Mouse (Mus musculus): ENCODE results near the gene Nyap2. TPM values are rescaled to one million over a fixed set of nuclear protein-coding genes. Genes with fewer than 3 reads are reported as not detected.

Nyap2 gene
- polyA plus RNA-seq (2012; rRNA removed), result 0.03 and 0.06 TPM in 2 replicates

GRCm38 (mm10) chr1:81076831-81077664, at the start of gene Nyap2:
TSS of gene Nyap2 (plus strand) at chr1:81076950.
- 47% methylated on average over 16 of the region's 16 CpGs for WGBS
- Histone ChIP-seq H3K36me3 (ENCODE audit: control insufficient read depth, insufficient read depth, low read length) (no peaks in the 10 kb centered on the region), H3K4me1 (replicated peaks; ENCODE audit: control insufficient read depth, insufficient read depth, low read length) (no peaks in the 10 kb centered on the region), H3K4me3 (ENCODE audit: control insufficient read depth, insufficient read depth, low read length) (no peak within 1 kb of the TSS), H3K27me3 (ENCODE audit: control insufficient read depth, insufficient read depth, low read length) (no peaks in the 10 kb centered on the region), H3K27ac (ENCODE audit: control insufficient read depth, insufficient read depth, low read length) (no peak within 1 kb of the TSS)
- no peak for DNase-seq
- no peak for TF ChIP-seq CTCF (IDR thresholded peaks at IDR 0.05; ENCODE audit: borderline replicate concordance, control insufficient read depth, extremely low read depth, insufficient read depth, low read length, poor library complexity)
- no peak for TF ChIP-seq POLR2A (IDR thresholded peaks at IDR 0.05; ENCODE audit: control insufficient read depth, extremely low read depth, insufficient read depth, low read length, poor library complexity)

GRCm38 (mm10) chr1:81042907-81043868, 33.6 kb upstream of the Nyap2 start:
- no peak overlapping the region for H3K4me3 ChIP-seq (ENCODE audit: control insufficient read depth, insufficient read depth, low read length)
- no peak overlapping the region for H3K27ac ChIP-seq (ENCODE audit: control insufficient read depth, insufficient read depth, low read length)
- WGBS, result 77% methylated on average over 5 of the region's 5 CpGs
- no peaks in the 10 kb centered on the region for H3K4me1 ChIP-seq (replicated peaks; ENCODE audit: control insufficient read depth, insufficient read depth, low read length)
- H3K36me3 ChIP-seq (ENCODE audit: control insufficient read depth, insufficient read depth, low read length), result no peaks in the 10 kb centered on the region
- TF ChIP-seq POLR2A (IDR thresholded peaks at IDR 0.05; ENCODE audit: control insufficient read depth, extremely low read depth, insufficient read depth, low read length, poor library complexity) (no peak), CTCF (IDR thresholded peaks at IDR 0.05; ENCODE audit: borderline replicate concordance, control insufficient read depth, extremely low read depth, insufficient read depth, low read length, poor library complexity) (no peak)
- DNase-seq, result no peak
- H3K27me3 ChIP-seq (ENCODE audit: control insufficient read depth, insufficient read depth, low read length), result no peaks in the 10 kb centered on the region

GRCm38 (mm10) chr1:81058340-81058739, 18.4 kb upstream of the Nyap2 start:
- 91% methylated on average over 5 of the region's 5 CpGs for WGBS
- Histone ChIP-seq H3K4me3 (ENCODE audit: control insufficient read depth, insufficient read depth, low read length) (no peak overlapping the region), H3K27me3 (ENCODE audit: control insufficient read depth, insufficient read depth, low read length) (no peaks in the 10 kb centered on the region), H3K36me3 (ENCODE audit: control insufficient read depth, insufficient read depth, low read length) (no peaks in the 10 kb centered on the region), H3K4me1 (replicated peaks; ENCODE audit: control insufficient read depth, insufficient read depth, low read length) (no peaks in the 10 kb centered on the region), H3K27ac (ENCODE audit: control insufficient read depth, insufficient read depth, low read length) (no peak overlapping the region)
- TF ChIP-seq POLR2A (IDR thresholded peaks at IDR 0.05; ENCODE audit: control insufficient read depth, extremely low read depth, insufficient read depth, low read length, poor library complexity), result no peak
- TF ChIP-seq CTCF (IDR thresholded peaks at IDR 0.05; ENCODE audit: borderline replicate concordance, control insufficient read depth, extremely low read depth, insufficient read depth, low read length, poor library complexity), result no peak
- no peak for DNase-seq

- 40% methylated on average over 2 of the region's 2 CpGs for WGBS
- Histone ChIP-seq H3K27ac (ENCODE audit: control insufficient read depth, insufficient read depth, low read length) (no peak overlapping the region), H3K4me3 (ENCODE audit: control insufficient read depth, insufficient read depth, low read length) (no peak overlapping the region), H3K4me1 (replicated peaks; ENCODE audit: control insufficient read depth, insufficient read depth, low read length) (no peaks in the 10 kb centered on the region), H3K36me3 (ENCODE audit: control insufficient read depth, insufficient read depth, low read length) (no peaks in the 10 kb centered on the region), H3K27me3 (ENCODE audit: control insufficient read depth, insufficient read depth, low read length) (no peaks in the 10 kb centered on the region)
- no peak for DNase-seq
- TF ChIP-seq POLR2A (IDR thresholded peaks at IDR 0.05; ENCODE audit: control insufficient read depth, extremely low read depth, insufficient read depth, low read length, poor library complexity) (no peak), CTCF (IDR thresholded peaks at IDR 0.05; ENCODE audit: borderline replicate concordance, control insufficient read depth, extremely low read depth, insufficient read depth, low read length, poor library complexity) (no peak)
These were observed 17.9 kb upstream of the Nyap2 start for GRCm38 (mm10) chr1:81058835-81059234.

- no peaks in the 10 kb centered on the region for H3K36me3 ChIP-seq (ENCODE audit: control insufficient read depth, insufficient read depth, low read length)
- no peak overlapping the region for H3K4me3 ChIP-seq (ENCODE audit: control insufficient read depth, insufficient read depth, low read length)
- DNase-seq, result no peak
- no peaks in the 10 kb centered on the region for H3K27me3 ChIP-seq (ENCODE audit: control insufficient read depth, insufficient read depth, low read length)
- no peaks in the 10 kb centered on the region for H3K4me1 ChIP-seq (replicated peaks; ENCODE audit: control insufficient read depth, insufficient read depth, low read length)
- TF ChIP-seq POLR2A (IDR thresholded peaks at IDR 0.05; ENCODE audit: control insufficient read depth, extremely low read depth, insufficient read depth, low read length, poor library complexity), result no peak
- 98% methylated on average over 2 of the region's 2 CpGs for WGBS
- no peak overlapping the region for H3K27ac ChIP-seq (ENCODE audit: control insufficient read depth, insufficient read depth, low read length)
These were observed 13.9 kb upstream of the Nyap2 start for GRCm38 (mm10) chr1:81062811-81063210.

- Histone ChIP-seq H3K4me3 (ENCODE audit: control insufficient read depth, insufficient read depth, low read length) (no peak overlapping the region), H3K4me1 (replicated peaks; ENCODE audit: control insufficient read depth, insufficient read depth, low read length) (no peaks in the 10 kb centered on the region), H3K27ac (ENCODE audit: control insufficient read depth, insufficient read depth, low read length) (no peak overlapping the region), H3K36me3 (ENCODE audit: control insufficient read depth, insufficient read depth, low read length) (no peaks in the 10 kb centered on the region), H3K27me3 (ENCODE audit: control insufficient read depth, insufficient read depth, low read length) (no peaks in the 10 kb centered on the region)
- 72% methylated on average over 9 of the region's 9 CpGs for WGBS
- no peak for TF ChIP-seq POLR2A (IDR thresholded peaks at IDR 0.05; ENCODE audit: control insufficient read depth, extremely low read depth, insufficient read depth, low read length, poor library complexity)
- no peak for DNase-seq
These were observed 491 bp upstream of the Nyap2 start for GRCm38 (mm10) chr1:81076259-81076658.

Data from thymus, adult 2 months (tissue).